8 mouse cellular contexts compared by ENCODE assay signal in the genomic region with DNA sequence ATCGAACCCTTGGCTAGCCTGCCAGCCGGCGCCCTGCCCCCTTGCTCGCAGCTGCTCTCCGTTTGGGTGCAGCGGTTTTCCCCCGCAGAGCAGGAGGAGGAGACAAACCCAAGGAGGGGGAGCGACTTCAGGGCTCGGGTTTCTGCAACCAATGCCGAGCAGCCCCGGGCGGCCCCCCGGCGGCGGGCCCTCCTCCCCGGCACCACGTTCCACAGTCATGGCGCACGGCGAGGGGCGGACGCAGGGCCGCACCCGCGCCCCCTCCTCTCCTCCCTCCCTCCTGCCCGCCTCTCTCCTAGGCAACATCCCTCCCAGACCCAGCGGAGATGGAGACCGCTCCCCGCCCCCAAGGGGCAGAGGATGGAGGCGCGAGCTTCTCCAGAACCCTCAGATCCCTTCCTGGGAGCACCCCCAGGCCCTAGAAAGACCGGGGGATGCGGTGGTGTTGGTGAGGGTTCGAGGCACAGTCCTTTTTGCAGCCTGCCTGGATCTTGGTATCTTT.
DNase-seq lines count a peak whose midpoint lies in the region; ATAC-seq and TF ChIP-seq lines count a peak whose summit lies in the region.

No protein-coding gene starts in this region.

- H3K36me3 ChIP-seq in CH12.LX (replicated peaks in 1 of 2; ENCODE audit: control insufficient read depth in 1 of 2, insufficient read depth in 1 of 2, low read length in 1 of 2), result no peaks in the 10 kb centered on the region
- H3K36me3 ChIP-seq in forebrain, postnatal 0 days (ENCODE audit: insufficient read depth), result no peaks in the 10 kb centered on the region
- H3K36me3 ChIP-seq in lung, embryonic 14.5 days (ENCODE audit: insufficient read depth), result no peaks in the 10 kb centered on the region

- peak overlapping the region; percentile 49 for H3K9ac ChIP-seq in CH12.LX (ENCODE audit: insufficient read depth, low read depth)
- H3K9ac ChIP-seq in forebrain, postnatal 0 days, result peak overlapping the region; percentile 95
- H3K9ac ChIP-seq in lung, embryonic 14.5 days, result peak overlapping the region; percentile 78

- TF ChIP-seq POLR2A in CH12.LX (IDR thresholded peaks at IDR 0.05; ENCODE audit: low read depth, low read length), result no peak

- no peak for TF ChIP-seq EP300 in CH12.LX (IDR thresholded peaks at IDR 0.05; ENCODE audit: low read length)

- no peak overlapping the region for H3K27ac ChIP-seq in CH12.LX (ENCODE audit: insufficient read depth, low read depth)
- peak overlapping the region; percentile 98 for H3K27ac ChIP-seq in forebrain, postnatal 0 days (ENCODE audit: low read depth, low read length)
- H3K27ac ChIP-seq in lung, embryonic 14.5 days (ENCODE audit: low read depth), result peak overlapping the region; percentile 99

- TF ChIP-seq RAD21 in CH12.LX (IDR thresholded peaks at IDR 0.05; ENCODE audit: low read depth, low read length), result no peak

- in situ Hi-C loops in CH12.LX (cut with MboI; ENCODE audit: low pct_ligation_motif_present, low pct_unique_long_range_greater_than_20kb, low sequenced_read_pairs), result no loop called here

- no peaks in the 10 kb centered on the region for H3K27me3 ChIP-seq in CH12.LX (replicated peaks)
- no peaks in the 10 kb centered on the region for H3K27me3 ChIP-seq in forebrain, postnatal 0 days (ENCODE audit: insufficient read depth, low read length)
- no peaks in the 10 kb centered on the region for H3K27me3 ChIP-seq in lung, embryonic 14.5 days (ENCODE audit: insufficient read depth, low read length)

- no peak for TF ChIP-seq CTCF in CH12.LX (conservative IDR thresholded peaks at IDR 0.05 in 1 of 2, IDR thresholded peaks at IDR 0.05 in 1 of 2; ENCODE audit: low read depth in 2 of 2, low read length in 2 of 2)
- peak; percentile 38 for TF ChIP-seq CTCF in forebrain, postnatal 0 days (IDR thresholded peaks at IDR 0.05; ENCODE audit: low read depth)
- TF ChIP-seq CTCF in lung, embryonic 14.5 days (IDR thresholded peaks at IDR 0.05; ENCODE audit: low read depth), result peak; percentile 42; the same call in 1 of the 2 replicates

- DNase-seq in CH12.LX (ENCODE audit: extremely low read depth), result peak; percentile 88
- DNase-seq in cerebellum, adult 11 months, result peak; percentile 49
- peak; percentile 97 for DNase-seq in forebrain, postnatal 0 days
- DNase-seq in heart, postnatal 4 days, result peak; percentile 93
- DNase-seq in layer of hippocampus, adult 8-10 months (ENCODE audit: low spot score in 2 of 2), result peak; percentile 91 to 92
- peak; percentile 97 for DNase-seq in lung, embryonic 14.5 days
- peak; percentile 95 to 96 for DNase-seq in thymus, adult 18-20 months

- peak; percentile 95 for ATAC-seq in forebrain, postnatal 0 days
- ATAC-seq in lung, embryonic 14.5 days (ENCODE audit: insufficient read depth), result peak; percentile 94
- peak; percentile 14 for ATAC-seq in neutrophil, adult 5-6 weeks (ENCODE audit: extremely low read depth, insufficient number of reproducible peaks, low FRiP score, poor library complexity, severe bottlenecking)

- peaks cover 0 to 42% of the 10 kb centered on the region in 2 experiments; a peak in 2 of 4 replicates for H3K4me1 ChIP-seq in CH12.LX (ENCODE audit: control insufficient read depth in 1 of 2, insufficient read depth in 2 of 2)
- peaks cover 25% of the 10 kb centered on the region for H3K4me1 ChIP-seq in forebrain, postnatal 0 days (ENCODE audit: insufficient read depth)
- peaks cover 27% of the 10 kb centered on the region for H3K4me1 ChIP-seq in lung, embryonic 14.5 days (ENCODE audit: insufficient read depth)

- no peaks in the 10 kb centered on the region for H3K79me2 ChIP-seq in CH12.LX (replicated peaks; ENCODE audit: control insufficient read depth, extremely low read depth, insufficient read depth, poor library complexity, severe bottlenecking)

- H3K9me3 ChIP-seq in CH12.LX (replicated peaks; ENCODE audit: low read length), result no peaks in the 10 kb centered on the region
- no peaks in the 10 kb centered on the region for H3K9me3 ChIP-seq in forebrain, postnatal 0 days (ENCODE audit: low read length)
- no peaks in the 10 kb centered on the region for H3K9me3 ChIP-seq in lung, embryonic 14.5 days (ENCODE audit: low read depth, low read length)

- H3K4me2 ChIP-seq in CH12.LX (ENCODE audit: insufficient read depth, low read depth, poor library complexity, severe bottlenecking), result peak overlapping the region; percentile 100
- peak overlapping the region; percentile 78 for H3K4me2 ChIP-seq in forebrain, postnatal 0 days (ENCODE audit: low read depth)
- peak overlapping the region; percentile 90 for H3K4me2 ChIP-seq in lung, embryonic 14.5 days

- peak overlapping the region; percentile 45 to 62 (median 59) for H3K4me3 ChIP-seq in CH12.LX (replicated peaks in 1 of 3; ENCODE audit: low read depth in 2 of 3, low read length in 2 of 3, poor library complexity in 1 of 3)
- H3K4me3 ChIP-seq in forebrain, postnatal 0 days (ENCODE audit: low read depth, low read length), result peak overlapping the region; percentile 66
- peak overlapping the region; percentile 67 for H3K4me3 ChIP-seq in lung, embryonic 14.5 days (ENCODE audit: low read depth, low read length)

- 4% methylated on average over 22 of the region's 34 CpGs for WGBS in forebrain, postnatal 0 days
- WGBS in lung, embryonic 14.5 days, result 1% methylated on average over 29 of the region's 34 CpGs

- dilution Hi-C loops in CH12.LX (cut with MboI; ENCODE audit: extremely low pct_ligation_motif_present, extremely low pct_unique_long_range_greater_than_20kb, low sequenced_read_pairs), result no loop called here

TF ChIP-seq in CH12.LX, 34 proteins besides CTCF, POLR2A, EP300 and RAD21:
- TF ChIP-seq HCFC1 (IDR thresholded peaks at IDR 0.05; ENCODE audit: low read depth, low read length) (0 out of 2 replicates have a peak, but pooled peaks have one; percentile 10), USF1 (IDR thresholded peaks at IDR 0.05; ENCODE audit: low read depth, low read length) (no peak), NRF1 (IDR thresholded peaks at IDR 0.05; ENCODE audit: low read depth, low read length) (0 out of 2 replicates have a peak, but pooled peaks have one; percentile 19), MXI1 (IDR thresholded peaks at IDR 0.05; ENCODE audit: low read depth, low read length) (no peak), IRF4 (IDR thresholded peaks at IDR 0.05; ENCODE audit: low read depth, low read length) (0 out of 2 replicates have a peak, but pooled peaks have one; percentile 17), CHD2 (IDR thresholded peaks at IDR 0.05; ENCODE audit: low read length) (no peak), TCF12 (IDR thresholded peaks at IDR 0.05; ENCODE audit: low read depth, low read length) (peak; percentile 57; the same call in 1 of the 2 replicates), UBTF (IDR thresholded peaks at IDR 0.05; ENCODE audit: low read depth, low read length) (peak; percentile 68; the same call in 1 of the 2 replicates)
TF ChIP-seq in CH12.LX: peak in this region for 5.

Comparison
In these comparisons a context has a peak if more than half of its experiments do, and no peak if none do; other contexts are left out.
1. CTCF ChIP-seq: peak in forebrain, postnatal 0 days (single experiment) and lung, embryonic 14.5 days (single experiment); none in CH12.LX (0 of 2).
2. ATAC-seq: peak in every context shown above with its lines; median percentile 95 in forebrain, postnatal 0 days; 94 in lung, embryonic 14.5 days; 14 in neutrophil, adult 5-6 weeks.
3. Peak in every context shown above with its lines, with median percentiles within 50 percentile points of each other: DNase-seq, H3K4me2 ChIP-seq, H3K4me3 ChIP-seq and H3K9ac ChIP-seq.